Mouse (Mus musculus): Measurements from ENCODE around the gene Vmn1r22.
A peak's percentile ranks its signal among the peaks of the same experiment; 100 is the strongest.
"Not testable (repeated sequence)": the region's sequence is repeated elsewhere in the genome, so short reads cannot be mapped to it uniquely, and the experiment has no call there.

The Vmn1r22 gene

GRCm38 (mm10) chr6:57907928-57908327 is at the start of gene Vmn1r22:
Gene Vmn1r22 (minus strand): TSS chr6:57908028.
- DNase-seq (ENCODE audit: low spot score in 2 of 2), result no peak

DNA sequence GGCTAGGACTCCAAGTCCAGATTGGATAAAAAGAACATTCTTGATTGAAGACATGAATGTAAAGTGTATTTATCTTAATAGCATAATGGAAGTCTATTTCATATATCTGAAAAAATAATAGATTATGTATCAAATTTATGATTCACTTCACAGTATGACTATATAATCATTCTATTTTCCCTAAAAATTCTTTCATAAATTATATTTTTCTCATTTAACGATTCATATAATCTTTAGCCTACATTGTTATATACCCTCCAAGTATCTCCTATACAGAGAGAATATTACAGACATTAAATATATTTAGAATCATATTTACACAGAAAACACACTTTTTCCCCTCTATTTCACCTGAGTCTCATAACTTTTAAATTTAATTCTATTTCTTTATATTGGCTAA is 18.9 kb upstream of the Vmn1r22 start, which contains the start of gene Vmn1r23:
Gene Vmn1r23 (minus strand): TSS at position 101 of the 400 bp plus-strand sequence.
- DNase-seq (ENCODE audit: low spot score in 2 of 2), result no peak

DNA sequence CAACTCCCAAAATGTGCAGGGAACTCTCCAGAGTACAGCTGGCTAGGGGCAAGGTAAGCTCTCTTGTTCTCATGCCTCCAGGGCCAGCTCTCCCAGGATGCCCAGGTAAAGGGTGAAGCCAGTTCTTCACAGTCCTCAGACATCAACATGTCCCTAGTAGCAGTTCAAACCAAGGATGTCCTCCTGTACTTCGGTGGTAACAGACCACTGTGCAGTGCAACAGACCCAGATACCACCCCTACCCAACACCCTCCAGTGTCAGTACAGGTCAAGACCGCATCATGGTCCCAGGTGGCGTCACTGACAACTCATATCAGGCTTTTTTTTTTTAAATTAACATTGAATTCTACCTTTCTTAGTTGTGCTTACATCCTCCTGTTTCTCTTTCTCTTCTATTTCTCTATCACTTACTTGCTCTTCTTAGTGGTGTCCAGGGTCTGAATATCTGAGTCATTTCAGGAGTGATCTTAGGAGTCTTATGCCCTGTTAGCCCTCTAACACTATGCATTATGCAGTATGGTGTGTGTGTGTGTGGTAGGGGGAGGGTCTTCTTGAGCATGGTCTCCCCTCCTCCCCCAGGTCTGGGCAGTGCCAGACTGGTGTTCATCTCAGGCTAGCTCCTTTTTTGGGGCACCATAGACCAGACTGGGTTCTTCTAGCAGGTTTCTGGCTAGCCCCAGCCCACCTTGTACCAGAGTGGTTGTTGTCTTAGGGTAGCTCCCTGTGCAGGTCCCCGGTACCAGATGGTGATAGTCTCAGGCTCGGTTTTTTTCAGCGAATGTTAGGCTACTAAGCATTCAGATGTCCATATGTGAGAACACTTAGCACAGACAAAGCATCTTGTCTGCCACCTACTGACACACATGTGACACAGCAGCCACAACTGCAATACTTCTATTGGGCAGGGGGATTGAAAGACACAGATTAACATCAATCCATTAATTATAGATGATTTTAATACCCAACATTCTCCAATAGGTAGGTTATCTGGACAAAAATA is 48.5 kb downstream of the Vmn1r22 start:
- DNase-seq (ENCODE audit: low spot score in 2 of 2), result peak in 1 of 2 experiments; percentile 10

DNA sequence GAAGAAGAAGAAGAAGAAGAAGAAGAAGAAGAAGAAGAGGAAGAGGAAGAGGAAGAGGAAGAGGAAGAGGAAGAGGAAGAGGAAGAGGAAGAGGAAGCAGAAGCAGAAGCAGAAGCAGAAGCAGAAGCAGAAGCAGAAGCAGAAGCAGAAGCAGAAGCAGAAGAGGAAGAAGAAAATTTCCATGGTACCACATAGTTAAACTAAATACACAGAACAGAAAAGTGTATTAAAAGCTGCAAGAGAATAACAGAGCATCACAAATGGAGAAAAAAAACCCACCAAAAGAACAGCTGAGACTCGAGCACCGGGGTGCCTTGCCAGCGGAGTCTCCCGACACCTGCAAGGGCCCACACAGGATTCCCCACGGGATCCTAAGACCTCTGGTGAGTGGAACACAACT is 56.7 kb downstream of the Vmn1r22 start:
- not testable (repeated sequence) for DNase-seq (ENCODE audit: low spot score in 2 of 2)

DNA sequence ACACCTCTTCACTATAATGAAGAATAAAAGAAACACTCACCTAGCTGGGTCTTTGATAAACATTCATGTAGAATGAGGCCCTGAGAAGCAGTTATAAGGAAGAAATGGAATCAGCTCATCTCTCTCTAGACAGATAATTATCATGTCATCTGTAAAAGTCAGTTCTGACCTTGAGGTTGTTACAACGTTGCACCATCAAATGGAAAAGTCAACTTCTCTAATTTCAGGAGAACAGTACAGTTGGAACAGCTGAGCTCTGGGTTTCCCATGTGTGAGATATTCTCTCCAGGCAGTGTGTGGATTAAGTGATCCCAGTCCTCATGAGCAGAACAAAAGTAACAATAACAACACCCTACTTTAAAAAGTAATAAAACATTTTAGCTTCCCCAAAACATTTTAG is 57.5 kb downstream of the Vmn1r22 start, which contains the start of gene Vmn1r21:
Gene Vmn1r21 (minus strand): TSS at position 58 of the 400 bp plus-strand sequence.
- no peak for DNase-seq (ENCODE audit: low spot score in 2 of 2)
